Mouse (Mus musculus): ENCODE measurements at regions not wholly inside any gene's neighbourhood (a gene's known extent, or its start where the extent isn't known, plus 50 kb on each side); places are given as distances from the start of the nearest gene placed in this dataset.

DNA sequence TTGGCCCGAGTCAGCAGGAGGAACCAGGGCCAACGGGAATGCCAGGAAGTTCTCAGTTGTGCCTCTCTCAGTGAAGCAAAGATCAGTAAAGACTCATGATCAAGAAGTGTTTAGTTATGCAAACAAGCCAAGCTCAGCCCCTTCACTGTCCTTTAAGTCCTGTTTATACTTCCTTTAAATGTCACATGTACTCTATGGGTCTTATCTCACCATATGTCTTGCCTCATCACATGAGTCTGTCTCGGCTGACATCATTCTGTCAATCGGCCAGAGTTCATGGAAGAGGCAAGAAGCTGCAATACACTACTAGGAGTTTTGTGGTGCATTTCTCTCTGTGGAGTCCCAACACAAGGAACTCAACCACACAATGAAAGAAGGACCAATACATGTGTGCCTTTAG is 71.8 kb downstream of the Scp2d1 start:
- no peak for TF ChIP-seq ZMIZ1 (IDR thresholded peaks at IDR 0.05; ENCODE audit: low read depth, low read length)
- no peak for TF ChIP-seq ZKSCAN1 (IDR thresholded peaks at IDR 0.05; ENCODE audit: borderline replicate concordance, low read depth, low read length)
- TF ChIP-seq POLR2A (IDR thresholded peaks at IDR 0.05; ENCODE audit: low read depth, low read length) = no peak
- TF ChIP-seq MAX (IDR thresholded peaks at IDR 0.05; ENCODE audit: low read length) = no peak
- no peak for TF ChIP-seq ZC3H11A (IDR thresholded peaks at IDR 0.05; ENCODE audit: low read depth, low read length)
- no peak for TF ChIP-seq IRF4 (IDR thresholded peaks at IDR 0.05; ENCODE audit: low read depth, low read length)
- TF ChIP-seq GABPA (IDR thresholded peaks at IDR 0.05; ENCODE audit: insufficient replicate concordance, low read depth, low read length) = no peak
- no peak for TF ChIP-seq RAD21 (IDR thresholded peaks at IDR 0.05; ENCODE audit: low read depth, low read length)
- TF ChIP-seq CTCF (conservative IDR thresholded peaks at IDR 0.05 in 1 of 2, IDR thresholded peaks at IDR 0.05 in 1 of 2; ENCODE audit: low read depth in 2 of 2, low read length in 2 of 2) = no peak
- TF ChIP-seq ZNF384 (IDR thresholded peaks at IDR 0.05; ENCODE audit: low read depth, low read length) = no peak
- TF ChIP-seq POLR2AphosphoS2 (IDR thresholded peaks at IDR 0.05; ENCODE audit: low read depth, low read length) = no peak
- no peak for TF ChIP-seq EP300 (IDR thresholded peaks at IDR 0.05; ENCODE audit: low read length)
- TF ChIP-seq SIN3A (IDR thresholded peaks at IDR 0.05; ENCODE audit: low read length) = no peak

Measured in CH12.LX (cell line).